ENCODE assay signal across 15 mouse cellular contexts in genomic region chr14:62874348-62874747, GRCm38 (mm10). TPM values are rescaled to one million over a fixed set of nuclear protein-coding genes. Genes with fewer than 3 reads are reported as not detected.
A peak's percentile ranks its signal among the peaks of the same experiment; 100 is the strongest.
DNase-seq lines count a peak whose midpoint lies in the region; ATAC-seq lines count a peak whose summit lies in the region.
"Had no signal": no experiment of that assay in that cellular context is flagged by ENCODE, and none has a peak within 500 bp of the region (broad histone marks: within the 10 kb centered on the region; RNA-seq: fewer than 3 reads in every experiment).

No protein-coding gene starts in this region.

- intact Hi-C loops in gastrocnemius, postnatal 14 days (cut with DNase I; ENCODE audit: low total_unique reads), result no loop called here

- H3K27ac ChIP-seq in embryonic facial prominence, embryonic 14.5 days (replicated peaks; ENCODE audit: low read depth, low read length), result no peak overlapping the region
- peak overlapping the region; percentile 67; the same call in 1 of the 2 replicates for H3K27ac ChIP-seq in hindbrain, embryonic 13.5 days
- H3K27ac ChIP-seq in midbrain, embryonic 14.5 days (replicated peaks; ENCODE audit: low read depth, low read length), result no peak overlapping the region
- H3K27ac ChIP-seq: embryonic facial prominence, embryonic 12.5 days; kidney, embryonic 15.5 days; limb, embryonic 10.5 days; liver, embryonic 14.5 days had no signal

- DNase-seq in embryo, embryonic 10 days (ENCODE audit: low spot score), result peak; percentile 73
- no peak for DNase-seq in embryonic facial prominence, embryonic 14.5 days (ENCODE audit: low spot score)
- DNase-seq in midbrain, embryonic 14.5 days, result peak; percentile 80
- DNase-seq in frontal cortex, postnatal 14 days (ENCODE audit: low spot score in 2 of 2), result no peak
- DNase-seq in right cerebral cortex, postnatal 25 days, result no peak
- DNase-seq in gastrocnemius, postnatal 14 days, result no peak
- DNase-seq: cerebellum, adult 9-10 months; layer of hippocampus, adult 9-11 months; lung, postnatal 10 days had no signal

- H3K4me2 ChIP-seq in embryonic facial prominence, embryonic 14.5 days (ENCODE audit: low read depth, low read length), result no peak overlapping the region
- peak overlapping the region; percentile 26; the same call in 1 of the 2 replicates for H3K4me2 ChIP-seq in hindbrain, embryonic 13.5 days
- H3K4me2 ChIP-seq in midbrain, embryonic 14.5 days (ENCODE audit: low read length), result no peak overlapping the region
- H3K4me2 ChIP-seq: embryonic facial prominence, embryonic 12.5 days; kidney, embryonic 15.5 days had no signal

- peaks cover 11% of the 10 kb centered on the region; the same call in 1 of the 2 replicates for H3K9me3 ChIP-seq in embryonic facial prominence, embryonic 14.5 days (ENCODE audit: control insufficient read depth, low read length)
- H3K9me3 ChIP-seq in hindbrain, embryonic 13.5 days, result peaks cover 5% of the 10 kb centered on the region; the same call in 1 of the 2 replicates
- H3K9me3 ChIP-seq in midbrain, embryonic 14.5 days (ENCODE audit: control insufficient read depth, low read length), result 0 out of 2 replicates have a peak, but pooled peaks cover 2% of the 10 kb centered on the region
- H3K9me3 ChIP-seq: limb, embryonic 10.5 days had no signal

- ATAC-seq in embryonic facial prominence, embryonic 14.5 days (ENCODE audit: low read depth), result peak; percentile 63
- peak; percentile 75; the same call in 1 of the 2 replicates for ATAC-seq in hindbrain, embryonic 13.5 days (ENCODE audit: low FRiP score)
- peak; percentile 27; the same call in 1 of the 2 replicates for ATAC-seq in midbrain, embryonic 14.5 days (ENCODE audit: low FRiP score, low TSS enrichment)
- no peak for ATAC-seq in cerebellum, adult (ENCODE audit: insufficient number of reproducible peaks, low FRiP score, low TSS enrichment)

- 0 out of 2 replicates have a peak, but pooled peaks cover 12% of the 10 kb centered on the region for H3K36me3 ChIP-seq in embryonic facial prominence, embryonic 14.5 days (ENCODE audit: control insufficient read depth, insufficient read depth, low read length)
- no peaks in the 10 kb centered on the region for H3K36me3 ChIP-seq in hindbrain, embryonic 13.5 days
- no peaks in the 10 kb centered on the region for H3K36me3 ChIP-seq in midbrain, embryonic 14.5 days (ENCODE audit: control insufficient read depth, insufficient read depth, low read length)
- H3K36me3 ChIP-seq: embryonic facial prominence, embryonic 12.5 days had no signal

- 0 out of 2 replicates have a peak, but pooled peaks cover 4% of the 10 kb centered on the region for H3K4me1 ChIP-seq in embryonic facial prominence, embryonic 14.5 days (ENCODE audit: control insufficient read depth, insufficient read depth, low read length)
- peaks cover 29% of the 10 kb centered on the region for H3K4me1 ChIP-seq in hindbrain, embryonic 13.5 days (replicated peaks)
- peaks cover 10% of the 10 kb centered on the region for H3K4me1 ChIP-seq in midbrain, embryonic 14.5 days (ENCODE audit: control insufficient read depth, insufficient read depth, low read length)

- WGBS in embryonic facial prominence, embryonic 14.5 days, result 74% methylated on average over 8 of the region's 8 CpGs
- 23% methylated on average over 8 of the region's 8 CpGs for WGBS in hindbrain, embryonic 13.5 days
- WGBS in midbrain, embryonic 14.5 days, result 9% methylated on average over 8 of the region's 8 CpGs

- H3K4me3 ChIP-seq in embryonic facial prominence, embryonic 14.5 days (ENCODE audit: low read depth, low read length), result no peak overlapping the region
- no peak overlapping the region for H3K4me3 ChIP-seq in hindbrain, embryonic 13.5 days
- no peak overlapping the region for H3K4me3 ChIP-seq in midbrain, embryonic 14.5 days (replicated peaks; ENCODE audit: low read depth, low read length)
- H3K4me3 ChIP-seq: embryonic facial prominence, embryonic 12.5 days; kidney, embryonic 15.5 days; limb, embryonic 10.5 days had no signal

- no peaks in the 10 kb centered on the region for H3K27me3 ChIP-seq in embryonic facial prominence, embryonic 14.5 days (replicated peaks; ENCODE audit: control insufficient read depth, insufficient read depth, low read length)
- H3K27me3 ChIP-seq in hindbrain, embryonic 13.5 days, result no peaks in the 10 kb centered on the region
- no peaks in the 10 kb centered on the region for H3K27me3 ChIP-seq in midbrain, embryonic 14.5 days (ENCODE audit: control insufficient read depth, insufficient read depth, low read length)
- H3K27me3 ChIP-seq: embryonic facial prominence, embryonic 12.5 days; kidney, embryonic 15.5 days had no signal

- H3K9ac ChIP-seq in embryonic facial prominence, embryonic 14.5 days (ENCODE audit: low read depth, low read length), result no peak overlapping the region
- no peak overlapping the region for H3K9ac ChIP-seq in hindbrain, embryonic 13.5 days
- H3K9ac ChIP-seq in midbrain, embryonic 14.5 days (replicated peaks; ENCODE audit: low read length), result no peak overlapping the region
- H3K9ac ChIP-seq: embryonic facial prominence, embryonic 12.5 days; kidney, embryonic 15.5 days; liver, embryonic 14.5 days had no signal

RNA-seq across cellular contexts. Expression of gene Wdfy2, which starts 36.9 kb away (rescaled TPM):
- 11.6 and 13.7 TPM in 2 replicates for polyA plus RNA-seq in embryonic facial prominence, embryonic 14.5 days (2014; fragmentation: Nextera tagmentation; extraction: Ambion mirVana)
- polyA plus RNA-seq in hindbrain, embryonic 13.5 days (2015; fragmentation: Nextera tagmentation; extraction: Ambion mirVana), result 7.7 and 8.2 TPM in 2 replicates
- 9.1 and 13.0 TPM in 2 replicates for polyA plus RNA-seq in midbrain, embryonic 14.5 days (2014; fragmentation: Nextera tagmentation; extraction: Ambion mirVana)
- 1 to 10 TPM; 7.4 to 7.8 TPM for total RNA-seq in gastrocnemius, postnatal 14 days (2021)

Comparison
In these comparisons a context has a peak if more than half of its experiments do, and no peak if none do; other contexts are left out.
1. DNase-seq: peak in embryo, embryonic 10 days (single experiment) and midbrain, embryonic 14.5 days (single experiment); none in embryonic facial prominence, embryonic 14.5 days (single experiment), frontal cortex, postnatal 14 days (0 of 2), right cerebral cortex, postnatal 25 days (single experiment) and gastrocnemius, postnatal 14 days (single experiment).